Mouse (Mus musculus): ENCODE results near the gene Cald1. TPM values are rescaled to one million over a fixed set of nuclear protein-coding genes. Genes with fewer than 3 reads are reported as not detected.

Cald1 gene
- polyA plus RNA-seq, 1 experiment from 2014 or later = 301 TPM

DNA sequence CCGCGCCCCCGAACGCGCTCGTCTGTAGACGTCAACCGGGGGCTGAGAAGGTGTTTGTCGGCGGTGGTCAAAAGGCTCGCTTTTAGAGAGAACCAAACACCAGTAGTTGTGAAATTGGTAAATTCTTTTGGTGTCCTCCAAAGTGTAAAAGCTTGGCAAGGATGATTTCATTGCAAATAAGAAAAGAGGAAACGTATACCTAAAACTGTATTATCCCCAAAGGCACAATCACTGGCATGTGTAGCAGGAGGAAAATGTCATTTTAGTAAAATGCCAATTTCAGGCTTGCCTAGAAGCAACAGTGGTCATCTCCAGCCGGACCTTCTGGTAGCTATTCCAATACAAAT, 182.6 kb downstream of the Cald1 start:
- Histone ChIP-seq H3K27me3 (ENCODE audit: control insufficient read depth, insufficient read depth, low read length) (no peaks in the 10 kb centered on the region), H3K27ac (replicated peaks) (peak overlapping the region; percentile 98), H3K4me3 (ENCODE audit: low read depth, low read length) (peak overlapping the region; percentile 79), H3K9ac (ENCODE audit: low read length) (peak overlapping the region; percentile 96), H3K4me1 (replicated peaks; ENCODE audit: control insufficient read depth, insufficient read depth) (no peaks in the 10 kb centered on the region), H3K9me3 (ENCODE audit: control insufficient read depth, low read length) (no peaks in the 10 kb centered on the region), H3K4me2 (replicated peaks; ENCODE audit: low read depth) (peak overlapping the region; percentile 82), H3K36me3 (ENCODE audit: control insufficient read depth, insufficient read depth, low read length) (no peaks in the 10 kb centered on the region)
- 2% methylated on average over 13 of the region's 13 CpGs for WGBS
- DNase-seq (ENCODE audit: low spot score) (no peak), ATAC-seq (ENCODE audit: low FRiP score, low TSS enrichment) (no peak)
- TF ChIP-seq CTCF (IDR thresholded peaks at IDR 0.05; ENCODE audit: low read depth) (no peak), EP300 (optimal IDR thresholded peaks at IDR 0.05) (no peak)

GRCm38 (mm10) chr6:34782493-34782892, 184.2 kb downstream of the Cald1 start:
- 91% methylated on average over 1 of the region's 1 CpGs for WGBS
- Histone ChIP-seq H3K4me2 (replicated peaks; ENCODE audit: low read depth) (no peak overlapping the region), H3K36me3 (ENCODE audit: control insufficient read depth, insufficient read depth, low read length) (no peaks in the 10 kb centered on the region), H3K4me1 (replicated peaks; ENCODE audit: control insufficient read depth, insufficient read depth) (no peaks in the 10 kb centered on the region), H3K9me3 (ENCODE audit: control insufficient read depth, low read length) (no peaks in the 10 kb centered on the region), H3K9ac (ENCODE audit: low read length) (no peak overlapping the region), H3K27me3 (ENCODE audit: control insufficient read depth, insufficient read depth, low read length) (no peaks in the 10 kb centered on the region), H3K27ac (replicated peaks) (no peak overlapping the region), H3K4me3 (ENCODE audit: low read depth, low read length) (no peak overlapping the region)
- TF ChIP-seq CTCF (IDR thresholded peaks at IDR 0.05; ENCODE audit: low read depth) (no peak), EP300 (optimal IDR thresholded peaks at IDR 0.05) (no peak)
- ATAC-seq (ENCODE audit: low FRiP score, low TSS enrichment) (no peak), DNase-seq (ENCODE audit: low spot score) (no peak)

GRCm38 (mm10) chr6:34796881-34797280, 198.6 kb downstream of the Cald1 start:
- 58% methylated on average over 3 of the region's 3 CpGs for WGBS
- no peak overlapping the region for H3K4me2 ChIP-seq (replicated peaks; ENCODE audit: low read depth)
- no peak for DNase-seq (ENCODE audit: low spot score)
- H3K4me3 ChIP-seq (ENCODE audit: low read depth, low read length) = no peak overlapping the region
- H3K9me3 ChIP-seq (ENCODE audit: control insufficient read depth, low read length) = no peaks in the 10 kb centered on the region
- H3K4me1 ChIP-seq (replicated peaks; ENCODE audit: control insufficient read depth, insufficient read depth) = no peaks in the 10 kb centered on the region
- no peak for ATAC-seq (ENCODE audit: low FRiP score, low TSS enrichment)
- H3K9ac ChIP-seq (ENCODE audit: low read length) = no peak overlapping the region
- H3K27ac ChIP-seq (replicated peaks) = no peak overlapping the region
- H3K27me3 ChIP-seq (ENCODE audit: control insufficient read depth, insufficient read depth, low read length) = no peaks in the 10 kb centered on the region
- no peaks in the 10 kb centered on the region for H3K36me3 ChIP-seq (ENCODE audit: control insufficient read depth, insufficient read depth, low read length)
- no peak for TF ChIP-seq CTCF (IDR thresholded peaks at IDR 0.05; ENCODE audit: low read depth)
- TF ChIP-seq EP300 (optimal IDR thresholded peaks at IDR 0.05) = no peak

DNA sequence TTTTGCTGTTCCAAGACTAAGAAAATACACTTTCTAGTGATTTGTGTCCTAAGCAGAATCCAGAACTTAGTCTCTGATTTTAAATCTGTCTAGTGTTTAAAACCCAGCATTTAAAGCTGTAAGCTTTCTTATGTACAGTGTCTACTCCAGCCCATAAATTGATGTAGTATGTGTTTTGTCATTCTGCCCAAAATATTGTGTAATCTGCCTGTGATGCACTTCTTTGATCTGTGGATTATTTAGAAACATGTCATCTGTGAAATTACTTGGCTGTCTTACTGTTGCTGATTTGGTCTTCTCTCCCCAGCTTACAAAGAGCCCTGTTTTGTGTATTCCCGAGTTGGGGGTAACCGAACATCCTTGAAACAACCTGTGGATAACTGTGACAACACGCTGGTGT, 199.6 kb downstream of the Cald1 start:
- WGBS = 77% methylated on average over 3 of the region's 3 CpGs
- no peak overlapping the region for H3K4me2 ChIP-seq (replicated peaks; ENCODE audit: low read depth)
- no peak overlapping the region for H3K9ac ChIP-seq (ENCODE audit: low read length)
- H3K9me3 ChIP-seq (ENCODE audit: control insufficient read depth, low read length) = no peaks in the 10 kb centered on the region
- TF ChIP-seq CTCF (IDR thresholded peaks at IDR 0.05; ENCODE audit: low read depth) (no peak), EP300 (optimal IDR thresholded peaks at IDR 0.05) (no peak)
- ATAC-seq (ENCODE audit: low FRiP score, low TSS enrichment) = no peak
- H3K4me1 ChIP-seq (replicated peaks; ENCODE audit: control insufficient read depth, insufficient read depth) = no peaks in the 10 kb centered on the region
- H3K27ac ChIP-seq (replicated peaks) = no peak overlapping the region
- H3K27me3 ChIP-seq (ENCODE audit: control insufficient read depth, insufficient read depth, low read length) = no peaks in the 10 kb centered on the region
- DNase-seq (ENCODE audit: low spot score) = no peak
- H3K36me3 ChIP-seq (ENCODE audit: control insufficient read depth, insufficient read depth, low read length) = no peaks in the 10 kb centered on the region
- no peak overlapping the region for H3K4me3 ChIP-seq (ENCODE audit: low read depth, low read length)

- no peak for DNase-seq (ENCODE audit: low spot score)
- Histone ChIP-seq H3K9ac (ENCODE audit: low read length) (no peak overlapping the region), H3K27ac (replicated peaks) (no peak overlapping the region), H3K4me2 (replicated peaks; ENCODE audit: low read depth) (no peak overlapping the region), H3K27me3 (ENCODE audit: control insufficient read depth, insufficient read depth, low read length) (no peaks in the 10 kb centered on the region), H3K36me3 (ENCODE audit: control insufficient read depth, insufficient read depth, low read length) (no peaks in the 10 kb centered on the region), H3K4me1 (replicated peaks; ENCODE audit: control insufficient read depth, insufficient read depth) (no peaks in the 10 kb centered on the region), H3K9me3 (ENCODE audit: control insufficient read depth, low read length) (no peaks in the 10 kb centered on the region), H3K4me3 (ENCODE audit: low read depth, low read length) (no peak overlapping the region)
- ATAC-seq (ENCODE audit: low FRiP score, low TSS enrichment) = no peak
- WGBS = 71% methylated on average over 2 of the region's 2 CpGs
- no peak for TF ChIP-seq EP300 (optimal IDR thresholded peaks at IDR 0.05)
- TF ChIP-seq CTCF (IDR thresholded peaks at IDR 0.05; ENCODE audit: low read depth) = no peak
Measured at GRCm38 (mm10) chr6:34805582-34805981, 207.3 kb downstream of the Cald1 start.

DNA sequence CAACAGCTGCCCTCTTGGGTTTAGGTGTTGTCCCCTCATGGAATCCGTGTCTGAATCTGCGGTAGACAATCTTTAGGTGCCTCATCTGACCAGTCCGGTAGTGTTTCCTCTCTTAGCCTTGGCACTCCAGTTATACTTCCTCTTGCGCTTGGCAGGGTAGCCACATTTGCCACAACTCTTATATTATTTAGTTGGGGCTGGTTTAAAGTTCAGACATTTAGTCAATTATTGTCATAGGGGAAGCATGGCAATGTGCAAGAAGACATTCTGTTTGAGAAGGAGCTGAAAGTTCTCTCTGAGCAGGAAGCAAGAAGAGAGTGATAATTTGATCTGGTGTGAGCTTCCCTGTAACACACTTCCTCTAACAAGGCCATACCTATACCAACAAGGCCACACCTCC, 212.4 kb downstream of the Cald1 start:
- ATAC-seq (ENCODE audit: low FRiP score, low TSS enrichment) (no peak), DNase-seq (ENCODE audit: low spot score) (no peak)
- WGBS = 88% methylated on average over 4 of the region's 4 CpGs
- Histone ChIP-seq H3K4me1 (replicated peaks; ENCODE audit: control insufficient read depth, insufficient read depth) (no peaks in the 10 kb centered on the region), H3K4me3 (ENCODE audit: low read depth, low read length) (no peak overlapping the region), H3K9ac (ENCODE audit: low read length) (no peak overlapping the region), H3K27me3 (ENCODE audit: control insufficient read depth, insufficient read depth, low read length) (no peaks in the 10 kb centered on the region), H3K4me2 (replicated peaks; ENCODE audit: low read depth) (no peak overlapping the region), H3K9me3 (ENCODE audit: control insufficient read depth, low read length) (no peaks in the 10 kb centered on the region), H3K27ac (replicated peaks) (no peak overlapping the region), H3K36me3 (ENCODE audit: control insufficient read depth, insufficient read depth, low read length) (no peaks in the 10 kb centered on the region)
- no peak for TF ChIP-seq EP300 (optimal IDR thresholded peaks at IDR 0.05)
